In the genomic region with DNA sequence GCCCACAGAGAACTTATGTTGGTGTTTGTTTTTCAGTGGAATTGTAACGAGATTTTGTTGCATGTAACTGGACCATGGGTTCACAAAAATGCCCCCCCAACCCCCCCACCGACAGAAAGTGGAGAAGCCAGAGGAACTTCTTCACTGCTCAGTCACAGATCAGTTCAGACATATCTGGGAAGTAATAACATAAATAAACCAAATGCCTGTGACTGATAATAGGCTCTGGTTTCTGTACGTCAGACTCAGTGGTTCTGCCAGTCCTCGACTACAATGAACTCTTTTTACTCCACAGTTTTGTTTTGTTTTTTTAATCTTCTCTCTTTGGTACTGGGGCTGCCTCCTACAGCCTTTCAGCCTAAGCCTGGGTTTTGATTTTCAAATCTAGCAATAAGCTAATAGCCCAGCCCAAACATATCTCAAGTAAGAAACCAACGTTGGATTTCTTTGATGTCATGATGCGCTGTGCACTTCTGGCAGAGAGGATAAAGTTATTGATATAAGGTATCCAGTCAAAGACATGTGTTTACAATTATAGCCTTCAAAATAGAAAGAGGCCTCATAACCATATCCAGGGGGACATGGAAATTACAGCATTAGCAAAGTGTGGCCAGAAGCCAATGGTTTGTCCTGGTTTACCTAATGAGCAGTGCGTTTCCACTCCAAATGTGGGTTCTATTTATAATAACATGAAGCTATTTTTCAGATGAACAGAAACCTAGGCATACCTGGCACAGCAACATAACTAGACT, we compare ENCODE assay signal across 17 mouse cellular contexts.
DNase-seq lines count a peak whose midpoint lies in the region; ATAC-seq and TF ChIP-seq lines count a peak whose summit lies in the region.
"Had no signal": no experiment of that assay in that cellular context is flagged by ENCODE, and none has a peak within 500 bp of the region (broad histone marks: within the 10 kb centered on the region; RNA-seq: fewer than 3 reads in every experiment).

No protein-coding gene starts in this region.

- TF ChIP-seq POLR2A in brain, embryonic 14.5 days (IDR thresholded peaks at IDR 0.05; ENCODE audit: borderline replicate concordance, extremely low read depth, insufficient read depth, insufficient read length, poor library complexity, severe bottlenecking), result no peak

- TF ChIP-seq CTCF in brain, embryonic 14.5 days (IDR thresholded peaks at IDR 0.05; ENCODE audit: borderline replicate concordance, extremely low read depth, insufficient read depth, insufficient read length), result no peak

- ATAC-seq in embryonic facial prominence, embryonic 13.5 days (ENCODE audit: insufficient number of reproducible peaks, insufficient read depth, low FRiP score, low TSS enrichment, low read depth), result peak; percentile 81
- peak; percentile 59; the same call in 1 of the 2 replicates for ATAC-seq in limb, embryonic 13.5 days (ENCODE audit: low FRiP score, low read depth)
- ATAC-seq: forebrain, embryonic 16.5 days had no signal

- WGBS in embryonic facial prominence, embryonic 13.5 days, result 22% methylated on average over 7 of the region's 7 CpGs
- WGBS in limb, embryonic 13.5 days, result 46% methylated on average over 7 of the region's 7 CpGs

- H3K9me3 ChIP-seq in embryonic facial prominence, embryonic 13.5 days, result 0 out of 2 replicates have a peak, but pooled peaks cover 5% of the 10 kb centered on the region
- H3K9me3 ChIP-seq in limb, embryonic 13.5 days, result no peaks in the 10 kb centered on the region
- H3K9me3 ChIP-seq: forebrain, embryonic 12.5 days; heart, embryonic 12.5 days; hindbrain, embryonic 10.5 days had no signal

- no peaks in the 10 kb centered on the region for H3K27me3 ChIP-seq in embryonic facial prominence, embryonic 13.5 days
- no peaks in the 10 kb centered on the region for H3K27me3 ChIP-seq in limb, embryonic 13.5 days
- H3K27me3 ChIP-seq: forebrain, embryonic 12.5 days; heart, embryonic 12.5 days had no signal

- H3K4me1 ChIP-seq in embryonic facial prominence, embryonic 13.5 days, result peaks cover 15% of the 10 kb centered on the region
- H3K4me1 ChIP-seq in limb, embryonic 13.5 days, result peaks cover 16% of the 10 kb centered on the region
- H3K4me1 ChIP-seq: forebrain, embryonic 12.5 days; heart, embryonic 12.5 days; hindbrain, embryonic 10.5 days had no signal

- H3K9ac ChIP-seq in embryonic facial prominence, embryonic 13.5 days, result no peak overlapping the region
- no peak overlapping the region for H3K9ac ChIP-seq in limb, embryonic 13.5 days
- H3K9ac ChIP-seq: forebrain, embryonic 12.5 days; heart, embryonic 12.5 days; hindbrain, embryonic 14.5 days had no signal

- H3K4me3 ChIP-seq in embryonic facial prominence, embryonic 13.5 days, result no peak overlapping the region
- no peak overlapping the region for H3K4me3 ChIP-seq in limb, embryonic 13.5 days
- H3K4me3 ChIP-seq: forebrain, embryonic 12.5 days; heart, embryonic 12.5 days; hindbrain, embryonic 10.5 days had no signal

- peak overlapping the region; percentile 87 for H3K27ac ChIP-seq in embryonic facial prominence, embryonic 13.5 days
- H3K27ac ChIP-seq in limb, embryonic 13.5 days, result peak overlapping the region; percentile 48; the same call in 1 of the 2 replicates
- H3K27ac ChIP-seq: forebrain, embryonic 12.5 days; hindbrain, embryonic 10.5 days; hindbrain, embryonic 14.5 days had no signal

- H3K4me2 ChIP-seq in embryonic facial prominence, embryonic 13.5 days, result no peak overlapping the region
- no peak overlapping the region for H3K4me2 ChIP-seq in limb, embryonic 13.5 days (replicated peaks)
- H3K4me2 ChIP-seq: forebrain, embryonic 12.5 days; heart, embryonic 12.5 days; hindbrain, embryonic 14.5 days had no signal

- DNase-seq in embryo, embryonic 11 days, result peak; percentile 3
- no peak for DNase-seq in embryo, embryonic 10 days (ENCODE audit: low spot score)
- DNase-seq in brain, embryonic 14.5 days (ENCODE audit: low read depth), result peak; percentile 20
- no peak for DNase-seq in thymus, postnatal 14 days
- no peak for DNase-seq in B cell, adult 2 months
- DNase-seq: adrenal gland, postnatal 10 days; cerebellum, adult 11-12 months; cerebellum, postnatal 25 days; gastrocnemius, postnatal 10 days; heart, adult 18-20 months had no signal

- no peaks in the 10 kb centered on the region for H3K36me3 ChIP-seq in embryonic facial prominence, embryonic 13.5 days
- no peaks in the 10 kb centered on the region for H3K36me3 ChIP-seq in limb, embryonic 13.5 days
- H3K36me3 ChIP-seq: forebrain, embryonic 12.5 days; heart, embryonic 12.5 days; hindbrain, embryonic 10.5 days had no signal

Comparison
In these comparisons a context has a peak if more than half of its experiments do, and no peak if none do; other contexts are left out.
1. DNase-seq: peak in embryo, embryonic 11 days (single experiment) and brain, embryonic 14.5 days (single experiment); none in embryo, embryonic 10 days (single experiment), thymus, postnatal 14 days (single experiment) and B cell, adult 2 months (0 of 2).